22 mouse cellular contexts compared by ENCODE assay signal in the genomic region with DNA sequence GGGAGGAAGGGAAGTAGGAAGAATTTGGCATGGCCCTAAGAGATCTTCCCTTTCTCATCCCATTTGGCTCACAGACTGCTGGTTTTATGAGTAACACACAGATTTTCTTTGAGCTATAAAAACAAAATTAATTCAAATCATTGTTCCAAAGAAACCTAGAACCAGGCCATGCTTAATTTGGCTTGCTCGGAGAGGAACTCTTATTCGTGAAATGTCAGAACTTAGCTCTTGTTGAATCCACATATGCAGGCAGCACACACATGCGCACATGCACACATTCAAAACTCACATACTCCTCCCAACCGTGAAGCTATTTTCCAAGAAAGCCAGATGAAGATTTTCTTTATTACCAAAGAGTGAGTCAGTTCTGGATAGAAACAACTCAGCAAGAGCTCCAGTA.
DNase-seq lines count a peak whose midpoint lies in the region; ATAC-seq lines count a peak whose summit lies in the region.
"Had no signal": no experiment of that assay in that cellular context is flagged by ENCODE, and none has a peak within 500 bp of the region (broad histone marks: within the 10 kb centered on the region; RNA-seq: fewer than 3 reads in every experiment).

No protein-coding gene starts in this region.

- H3K9me3 ChIP-seq in forebrain, embryonic 14.5 days (replicated peaks; ENCODE audit: control insufficient read depth, low read length), result no peaks in the 10 kb centered on the region
- H3K9me3 ChIP-seq: embryonic facial prominence, embryonic 13.5 days; heart, embryonic 13.5 days; neural tube, embryonic 13.5 days had no signal

- no peak overlapping the region for H3K9ac ChIP-seq in forebrain, embryonic 14.5 days (ENCODE audit: low read length)
- H3K9ac ChIP-seq: embryonic facial prominence, embryonic 13.5 days; heart, embryonic 13.5 days; hindbrain, embryonic 14.5 days; liver, postnatal 0 days; neural tube, embryonic 13.5 days had no signal

- 92% methylated on average over 4 of the region's 4 CpGs for WGBS in forebrain, embryonic 14.5 days

- H3K4me3 ChIP-seq in forebrain, embryonic 14.5 days (ENCODE audit: low read depth, low read length), result no peak overlapping the region
- H3K4me3 ChIP-seq: embryonic facial prominence, embryonic 13.5 days; heart, embryonic 13.5 days; neural tube, embryonic 13.5 days had no signal

- no peaks in the 10 kb centered on the region for H3K4me1 ChIP-seq in forebrain, embryonic 14.5 days (ENCODE audit: control insufficient read depth, insufficient read depth, low read length)
- H3K4me1 ChIP-seq: embryonic facial prominence, embryonic 13.5 days; heart, embryonic 13.5 days; neural tube, embryonic 13.5 days had no signal

- no peak overlapping the region for H3K4me2 ChIP-seq in forebrain, embryonic 14.5 days (ENCODE audit: low read length)
- H3K4me2 ChIP-seq: embryonic facial prominence, embryonic 13.5 days; heart, embryonic 13.5 days; hindbrain, embryonic 14.5 days; neural tube, embryonic 13.5 days had no signal

- intact Hi-C loops in left cerebral cortex, postnatal 25 days (cut with DNase I), result loop anchor here (1.0 to 10.0 kb wide), 5 partner anchors 47 to 308 kb away; no protein-coding TSS in a partner anchor

- DNase-seq in Muller cell, postnatal 12 days (ENCODE audit: inconsistent ontology term), result peak; percentile 52
- peak; percentile 89 for DNase-seq in brain, adult 2 months (ENCODE audit: low read depth, low spot score)
- DNase-seq in layer of hippocampus, adult 9-11 months, result peak; percentile 72
- peak; percentile 26 to 94 for DNase-seq in left cerebral cortex, postnatal 25 days (ENCODE audit: low spot score in 2 of 2)
- DNase-seq in thymus, adult 18-20 months, result no peak
- no peak for DNase-seq in forebrain, embryonic 14.5 days (ENCODE audit: low spot score)
- no peak for DNase-seq in kidney, adult 18-20 months
- DNase-seq: adrenal gland, postnatal 10 days; cerebellum, adult 11-12 months; cerebellum, postnatal 14 days; heart, adult 18-20 months; liver, postnatal 0 days; lung, postnatal 10 days; midbrain, embryonic 14.5 days; thymus, postnatal 4 days had no signal

- no peak overlapping the region for H3K27ac ChIP-seq in forebrain, embryonic 14.5 days (ENCODE audit: low read depth, low read length)
- H3K27ac ChIP-seq: embryonic facial prominence, embryonic 13.5 days; heart, embryonic 13.5 days; hindbrain, embryonic 14.5 days; kidney, postnatal 0 days; neural tube, embryonic 13.5 days had no signal

- no peaks in the 10 kb centered on the region for H3K27me3 ChIP-seq in forebrain, embryonic 14.5 days (replicated peaks; ENCODE audit: control insufficient read depth, insufficient read depth, low read length)
- H3K27me3 ChIP-seq: embryonic facial prominence, embryonic 13.5 days; heart, embryonic 13.5 days; neural tube, embryonic 13.5 days had no signal

- H3K36me3 ChIP-seq in forebrain, embryonic 14.5 days (ENCODE audit: control insufficient read depth, insufficient read depth, low read length), result no peaks in the 10 kb centered on the region
- H3K36me3 ChIP-seq: embryonic facial prominence, embryonic 13.5 days; heart, embryonic 13.5 days; neural tube, embryonic 13.5 days had no signal

- no peak for ATAC-seq in forebrain, embryonic 14.5 days
- ATAC-seq: forebrain, embryonic 16.5 days; intestine, embryonic 16.5 days; liver, postnatal 0 days had no signal

Comparison
In these comparisons a context has a peak if more than half of its experiments do, and no peak if none do; other contexts are left out.
1. DNase-seq: peak in Muller cell, postnatal 12 days (single experiment), brain, adult 2 months (single experiment), layer of hippocampus, adult 9-11 months (single experiment) and left cerebral cortex, postnatal 25 days (2 of 2); none in thymus, adult 18-20 months (0 of 2), forebrain, embryonic 14.5 days (single experiment) and kidney, adult 18-20 months (single experiment).